Mouse (Mus musculus) G1E (cell line): ENCODE measurements around the gene Gm10203.

ENCODE experiments used
- CTCF ChIP-seq: IDR thresholded peaks from 2 replicates; pipeline ENCODE4 v1.5.1; 2012; ENCODE audit warnings: low read depth, low read length, inconsistent platforms, mixed read lengths
- GATA1 ChIP-seq: IDR thresholded peaks from 2 replicates; pipeline ENCODE4 v1.6.1; 2012; ENCODE audit warnings: borderline replicate concordance, low read length, inconsistent platforms, mixed read lengths

- no peak for TF ChIP-seq CTCF
- no peak for TF ChIP-seq GATA1
These were observed 44.1 kb downstream of the Gm10203 start for GRCm38 (mm10) chr6:149173831-149174625.
